Mouse (Mus musculus) heart, postnatal 14 days (tissue): ENCODE data around the gene Vamp4. TPM values are rescaled to one million over a fixed set of nuclear protein-coding genes. Genes with fewer than 3 reads are reported as not detected.

ENCODE experiments used
- DNase-seq, 2 experiments: peaks; one replicate each; pipeline ENCODE4 v3.0.0; 2021 to 2022
- intact Hi-C: fragments of 180-260 bp; cut with DNase I; formaldehyde crosslinking; loops from one replicate; pipeline ENCODE4 v1.15.1; 2025
- total RNA-seq, 2 experiments: library from RNA; stranded (reverse); gene quantifications; 2 replicates each; pipeline ENCODE4 v1.2.3; 2021

Gene Vamp4
- total RNA-seq, 2 experiments from 2014 or later: 19.1 to 20.3 TPM

DNA sequence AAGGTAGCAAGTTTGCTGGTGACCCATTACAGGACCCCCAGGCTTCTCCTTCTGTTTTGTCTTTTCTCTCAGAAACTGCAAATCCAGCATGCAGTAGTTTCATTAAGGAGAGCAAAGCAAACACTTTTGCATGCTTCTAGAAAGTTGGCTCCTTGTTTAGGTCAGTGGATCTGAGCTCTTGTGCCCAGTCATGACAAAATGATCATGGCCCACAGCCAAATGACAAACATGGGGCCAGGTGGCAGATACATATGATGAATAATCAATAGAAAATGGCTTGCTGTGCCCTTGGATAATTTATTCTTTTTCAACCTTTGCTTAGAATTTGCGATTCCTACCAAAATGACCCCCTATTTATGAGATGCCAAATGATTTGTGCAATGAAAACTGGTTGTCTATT lies 69.5 kb downstream of the Vamp4 start:
- intact Hi-C loops: no loop called here
- no peak for DNase-seq

DNA sequence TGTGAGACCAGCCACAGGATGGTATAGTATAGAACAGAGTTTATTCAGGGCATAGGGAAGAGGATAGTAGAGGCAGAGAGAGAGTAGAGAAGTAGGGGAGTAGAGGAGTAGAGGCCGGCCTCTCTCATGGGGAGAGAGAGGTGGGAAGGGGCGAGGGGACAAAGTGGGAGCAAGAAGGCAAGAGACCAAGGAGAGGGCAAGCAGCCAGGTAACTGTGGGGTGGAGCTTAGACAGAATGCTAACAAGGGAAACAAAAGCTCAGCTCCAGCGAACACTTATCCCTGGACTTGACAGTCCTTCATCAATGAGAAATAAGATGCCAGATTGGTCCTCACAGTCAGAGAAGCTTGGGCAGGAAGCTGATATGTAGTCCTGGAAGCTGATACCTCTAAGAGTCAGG lies 72.3 kb downstream of the Vamp4 start:
- no peak for DNase-seq
- intact Hi-C loops: no loop called here

GRCm38 (mm10) chr1:162643752-162644151 lies 73.4 kb downstream of the Vamp4 start:
- DNase-seq: peak; percentile 84 to 85

GRCm38 (mm10) chr1:162646083-162646686 lies 75.9 kb downstream of the Vamp4 start:
- intact Hi-C loops: no loop called here
- no peak for DNase-seq

More at GRCm38 (mm10) chr1:162643752-162644151, 73.4 kb downstream of the Vamp4 start:
- intact Hi-C loops: no loop called here

DNA sequence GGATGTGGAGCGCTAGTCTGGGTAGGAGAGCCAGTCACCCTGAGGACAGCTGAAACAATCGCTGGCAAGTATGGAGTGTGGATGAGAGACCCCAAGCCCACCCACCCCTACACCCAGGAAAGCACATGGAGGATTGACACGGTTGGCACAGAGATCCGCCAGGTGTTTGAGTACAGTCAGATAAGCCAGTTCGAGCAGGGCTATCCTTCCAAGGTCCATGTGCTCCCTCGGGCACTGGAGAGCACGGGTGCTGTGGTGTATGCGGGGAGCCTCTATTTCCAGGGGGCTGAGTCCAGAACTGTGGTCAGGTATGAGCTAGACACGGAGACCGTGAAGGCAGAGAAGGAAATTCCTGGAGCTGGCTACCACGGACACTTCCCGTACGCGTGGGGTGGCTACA lies 78.1 kb downstream of the Vamp4 start:
- intact Hi-C loops: no loop called here
- DNase-seq: no peak

Other genes with a start within 250 kb of the Vamp4 start
- gene Dnm3, start 92.5 kb upstream of the Vamp4 start, total RNA-seq: 10 to 100 TPM; 11.1 to 14.9 TPM
- gene Mettl13, start 22.0 kb upstream of the Vamp4 start, total RNA-seq: 1 to 10 TPM; 4.6 to 5.9 TPM
- 1 to 10 TPM in 1 of 2 experiments, under 1 TPM in 1; 0.71 to 1.3 TPM for gene Myoc, start 68.6 kb downstream of the Vamp4 start, total RNA-seq
- not detected for gene Myocos, start 87.7 kb downstream of the Vamp4 start, total RNA-seq
- 10 to 100 TPM; 93.2 to 98.1 TPM for gene Prrc2c, start 170.0 kb downstream of the Vamp4 start, total RNA-seq
- under 1 TPM in 1 of 2 experiments, not detected in 1; 0.31 TPM for gene Fmo4, start 243.5 kb downstream of the Vamp4 start, total RNA-seq